Mouse (Mus musculus): ENCODE measurements around the gene Alkbh1. TPM values are rescaled to one million over a fixed set of nuclear protein-coding genes. Genes with fewer than 3 reads are reported as not detected.

Alkbh1 gene
- polyA plus RNA-seq, 1 experiment from 2014 or later = 15.2 TPM

DNA sequence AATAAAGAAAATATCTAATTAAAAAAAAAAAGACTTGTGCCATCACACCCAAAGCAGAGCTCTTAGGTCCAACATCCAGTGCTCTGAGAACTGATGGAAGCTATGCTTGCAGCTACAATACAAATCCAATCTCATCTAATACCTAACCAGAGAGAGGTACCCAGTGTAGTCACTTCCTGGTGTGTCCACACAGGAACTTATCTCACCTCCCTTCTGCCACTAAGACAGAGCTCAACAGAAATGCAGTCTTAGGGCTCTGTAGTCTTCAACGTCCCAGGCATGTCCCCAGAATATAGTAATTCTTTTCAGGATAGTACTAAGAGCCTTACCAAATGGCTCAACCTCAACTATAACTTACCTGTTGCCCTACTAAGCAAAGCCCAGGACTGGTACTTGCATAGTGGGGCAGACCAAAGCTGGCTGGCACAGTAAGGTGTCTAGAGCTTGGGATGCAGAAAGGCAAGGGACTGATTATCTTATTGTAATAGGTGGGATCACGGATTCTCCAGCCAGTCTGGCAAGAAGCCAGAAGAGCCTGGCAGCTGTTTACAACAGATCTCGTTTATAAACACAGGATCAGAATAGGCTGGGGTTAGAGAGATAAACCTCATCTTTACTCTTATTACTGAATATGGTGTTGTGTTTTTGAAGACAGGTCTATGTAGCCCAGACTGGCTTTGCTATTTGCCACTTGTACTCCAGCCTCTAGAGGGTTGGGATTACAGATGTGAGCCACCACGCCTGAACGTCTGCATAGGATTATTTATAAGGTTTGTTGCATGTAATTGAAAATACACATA is 21.9 kb downstream of the Alkbh1 start:
- no peaks in the 10 kb centered on the region for H3K9me3 ChIP-seq (ENCODE audit: low read length)
- 64% methylated on average over 5 of the region's 5 CpGs for WGBS
- no peak overlapping the region for H3K4me2 ChIP-seq (replicated peaks; ENCODE audit: low read depth, low read length)
- no peak overlapping the region for H3K4me3 ChIP-seq (ENCODE audit: low read depth, low read length)
- DNase-seq (ENCODE audit: low spot score) (no peak), ATAC-seq (no peak)
- H3K27me3 ChIP-seq (replicated peaks; ENCODE audit: insufficient read depth, low read length) = no peaks in the 10 kb centered on the region
- H3K4me1 ChIP-seq (ENCODE audit: insufficient read depth, low read depth, low read length) = no peaks in the 10 kb centered on the region
- no peak overlapping the region for H3K9ac ChIP-seq (replicated peaks; ENCODE audit: low read depth)
- H3K36me3 ChIP-seq (ENCODE audit: insufficient read depth, low read length) = no peaks in the 10 kb centered on the region; the same call in 1 of the 2 replicates
- H3K27ac ChIP-seq (ENCODE audit: low read length) = no peak overlapping the region
- no peak for TF ChIP-seq CTCF (IDR thresholded peaks at IDR 0.05)
- TF ChIP-seq EP300 (IDR thresholded peaks at IDR 0.05) = no peak

DNA sequence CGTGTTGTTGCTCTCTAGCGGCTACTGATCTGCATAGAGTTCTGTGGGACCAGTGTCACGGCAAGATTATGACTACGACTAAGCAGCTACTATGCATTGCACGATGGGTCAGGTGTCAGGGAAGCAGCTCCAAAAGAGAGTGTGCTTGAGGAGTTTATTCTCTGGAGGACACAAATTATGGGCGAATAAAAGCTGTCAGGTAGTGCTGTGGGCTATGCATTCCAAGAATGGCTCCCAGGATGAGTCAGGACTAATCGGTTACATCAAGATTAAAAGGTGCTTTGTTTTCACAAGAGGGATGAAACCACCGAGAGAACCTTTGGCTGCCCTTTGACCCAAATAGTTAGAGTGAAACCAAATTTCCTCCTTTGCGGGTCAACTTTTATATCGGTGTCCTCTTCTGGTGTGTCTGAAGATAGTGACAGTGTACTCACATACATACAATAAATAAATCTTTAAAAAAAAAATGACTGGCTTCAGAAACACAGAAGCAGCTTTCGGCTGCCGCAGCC is 23.8 kb downstream of the Alkbh1 start:
- H3K9ac ChIP-seq (replicated peaks; ENCODE audit: low read depth) = no peak overlapping the region
- DNase-seq (ENCODE audit: low spot score) = no peak
- no peaks in the 10 kb centered on the region for H3K27me3 ChIP-seq (replicated peaks; ENCODE audit: insufficient read depth, low read length)
- WGBS = 53% methylated on average over 12 of the region's 12 CpGs
- no peaks in the 10 kb centered on the region for H3K9me3 ChIP-seq (ENCODE audit: low read length)
- H3K4me2 ChIP-seq (replicated peaks; ENCODE audit: low read depth, low read length) = no peak overlapping the region
- TF ChIP-seq CTCF (IDR thresholded peaks at IDR 0.05) (no peak), EP300 (IDR thresholded peaks at IDR 0.05) (no peak)
- no peak overlapping the region for H3K4me3 ChIP-seq (ENCODE audit: low read depth, low read length)
- no peaks in the 10 kb centered on the region for H3K4me1 ChIP-seq (ENCODE audit: insufficient read depth, low read depth, low read length)
- no peaks in the 10 kb centered on the region for H3K36me3 ChIP-seq (ENCODE audit: insufficient read depth, low read length)
- no peak overlapping the region for H3K27ac ChIP-seq (ENCODE audit: low read length)
- ATAC-seq = no peak

DNA sequence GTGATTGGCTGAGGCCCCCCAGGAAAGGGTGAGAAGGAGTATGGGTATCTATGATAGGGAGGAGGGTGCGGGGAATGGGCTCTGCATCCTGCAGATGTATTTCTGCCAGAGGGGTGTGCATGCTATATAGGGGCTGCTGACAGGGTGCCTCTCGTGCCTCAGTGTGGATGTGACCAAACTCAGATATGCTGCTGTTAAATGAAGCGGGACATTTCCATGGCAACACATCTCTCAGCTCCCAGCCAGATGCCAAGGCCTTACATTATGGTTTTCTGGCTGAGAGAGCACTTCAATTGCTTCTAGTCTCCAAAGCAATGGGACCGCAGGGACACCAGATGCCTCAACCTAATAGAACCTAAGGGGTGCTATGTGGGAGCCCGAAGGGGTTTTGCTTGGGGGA is 24.9 kb downstream of the Alkbh1 start:
- DNase-seq (ENCODE audit: low spot score) (no peak), ATAC-seq (no peak)
- Histone ChIP-seq H3K4me2 (replicated peaks; ENCODE audit: low read depth, low read length) (no peak overlapping the region), H3K4me1 (ENCODE audit: insufficient read depth, low read depth, low read length) (no peaks in the 10 kb centered on the region), H3K27ac (ENCODE audit: low read length) (no peak overlapping the region), H3K9ac (replicated peaks; ENCODE audit: low read depth) (no peak overlapping the region), H3K4me3 (ENCODE audit: low read depth, low read length) (no peak overlapping the region), H3K27me3 (replicated peaks; ENCODE audit: insufficient read depth, low read length) (no peaks in the 10 kb centered on the region), H3K36me3 (ENCODE audit: insufficient read depth, low read length) (no peaks in the 10 kb centered on the region), H3K9me3 (ENCODE audit: low read length) (no peaks in the 10 kb centered on the region)
- 67% methylated on average over 5 of the region's 5 CpGs for WGBS
- TF ChIP-seq EP300 (IDR thresholded peaks at IDR 0.05) = no peak
- no peak for TF ChIP-seq CTCF (IDR thresholded peaks at IDR 0.05)

DNA sequence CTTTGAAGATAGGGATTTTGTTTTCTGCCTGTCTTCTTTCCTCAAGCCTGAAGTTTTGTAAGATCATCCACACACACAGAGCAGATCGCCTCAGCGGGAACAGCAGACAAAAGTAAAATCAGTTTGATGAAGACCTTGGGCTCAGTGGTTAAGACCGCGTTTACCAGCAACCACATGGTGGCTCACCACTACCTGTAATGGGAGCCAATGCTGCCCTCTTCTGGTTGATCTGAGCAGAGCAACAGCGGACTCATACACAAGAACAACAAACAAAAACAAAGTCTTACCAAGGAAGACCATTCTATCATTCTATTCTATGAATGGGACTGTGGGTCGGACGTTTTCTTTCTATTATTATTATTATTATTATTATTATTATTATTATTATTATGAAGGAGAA is 27.1 kb downstream of the Alkbh1 start:
- H3K9me3 ChIP-seq (ENCODE audit: low read length) = no peaks in the 10 kb centered on the region
- H3K4me3 ChIP-seq (ENCODE audit: low read depth, low read length) = no peak overlapping the region
- peak; percentile 76 for DNase-seq (ENCODE audit: low spot score)
- 28% methylated on average over 7 of the region's 7 CpGs for WGBS
- no peaks in the 10 kb centered on the region for H3K27me3 ChIP-seq (replicated peaks; ENCODE audit: insufficient read depth, low read length)
- peak; percentile 62 for ATAC-seq
- TF ChIP-seq EP300 (IDR thresholded peaks at IDR 0.05) = no peak
- peak; percentile 90 for TF ChIP-seq CTCF (IDR thresholded peaks at IDR 0.05)
- H3K4me1 ChIP-seq (ENCODE audit: insufficient read depth, low read depth, low read length) = no peaks in the 10 kb centered on the region
- no peak overlapping the region for H3K9ac ChIP-seq (replicated peaks; ENCODE audit: low read depth)
- H3K27ac ChIP-seq (ENCODE audit: low read length) = no peak overlapping the region
- no peak overlapping the region for H3K4me2 ChIP-seq (replicated peaks; ENCODE audit: low read depth, low read length)
- no peaks in the 10 kb centered on the region for H3K36me3 ChIP-seq (ENCODE audit: insufficient read depth, low read length)

DNA sequence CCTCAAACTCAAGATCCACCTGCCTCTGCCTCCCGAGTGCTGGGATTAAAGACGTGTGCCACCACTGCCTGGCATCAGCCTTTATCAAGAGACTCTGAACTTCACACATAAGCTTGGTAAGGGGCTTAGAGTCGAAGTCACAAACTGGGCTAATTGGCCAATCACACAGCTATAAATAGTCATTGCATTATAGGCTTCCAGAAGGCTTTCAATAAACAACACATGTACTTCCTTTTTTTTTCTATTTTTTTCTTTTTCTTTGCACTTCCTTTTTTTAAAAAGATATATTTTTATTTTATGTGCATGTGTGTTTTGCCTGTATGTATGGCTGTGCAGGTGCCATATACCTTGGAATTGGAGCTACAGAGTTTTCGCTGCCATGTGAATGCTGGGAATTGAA is 28.5 kb downstream of the Alkbh1 start:
- 66% methylated on average over 4 of the region's 4 CpGs for WGBS

DNA sequence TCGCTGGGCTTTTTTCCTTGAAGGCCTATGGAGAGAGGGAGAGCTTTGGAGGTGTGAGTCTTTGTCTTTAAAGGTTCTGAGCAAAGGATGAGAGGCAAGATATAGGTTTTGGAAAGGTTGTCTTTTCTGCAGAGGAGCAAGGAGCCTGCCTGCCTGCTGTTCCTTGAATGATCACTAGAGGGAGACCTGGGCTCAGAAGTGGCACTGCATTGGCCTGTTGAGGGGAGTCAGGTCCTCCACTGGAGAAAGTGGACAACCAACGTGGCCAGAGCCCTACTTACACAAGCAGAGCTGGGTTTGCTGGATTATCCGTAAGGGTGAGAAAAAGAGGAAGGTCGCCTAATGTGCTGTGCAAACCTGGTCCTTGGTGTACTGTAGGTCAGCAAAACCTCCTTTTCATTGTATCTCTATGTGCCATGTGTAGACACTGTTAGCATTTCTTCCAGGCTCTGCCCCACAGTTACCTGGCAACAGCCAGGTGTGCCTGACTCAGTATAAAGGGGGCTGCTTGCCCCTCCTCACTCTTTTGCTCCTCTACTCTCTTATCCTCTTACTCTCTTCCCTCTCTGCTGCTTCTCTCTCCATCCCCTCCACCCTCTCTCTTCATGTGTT is 30.5 kb downstream of the Alkbh1 start:
- TF ChIP-seq CTCF (IDR thresholded peaks at IDR 0.05) (peak; percentile 93), EP300 (IDR thresholded peaks at IDR 0.05) (no peak)
- ATAC-seq = peak; percentile 47

More for the DNA sequence above, 28.5 kb downstream of the Alkbh1 start:
- Histone ChIP-seq H3K27me3 (replicated peaks; ENCODE audit: insufficient read depth, low read length) (no peaks in the 10 kb centered on the region), H3K36me3 (ENCODE audit: insufficient read depth, low read length) (no peaks in the 10 kb centered on the region), H3K4me3 (ENCODE audit: low read depth, low read length) (no peak overlapping the region), H3K4me1 (ENCODE audit: insufficient read depth, low read depth, low read length) (no peaks in the 10 kb centered on the region), H3K9ac (replicated peaks; ENCODE audit: low read depth) (no peak overlapping the region), H3K9me3 (ENCODE audit: low read length) (no peaks in the 10 kb centered on the region), H3K4me2 (replicated peaks; ENCODE audit: low read depth, low read length) (no peak overlapping the region), H3K27ac (ENCODE audit: low read length) (no peak overlapping the region)
- DNase-seq (ENCODE audit: low spot score) = no peak
- TF ChIP-seq EP300 (IDR thresholded peaks at IDR 0.05) (no peak), CTCF (IDR thresholded peaks at IDR 0.05) (no peak)
- ATAC-seq = no peak

More for the DNA sequence above, 30.5 kb downstream of the Alkbh1 start:
- DNase-seq (ENCODE audit: low spot score) = peak; percentile 78
- Histone ChIP-seq H3K9ac (replicated peaks; ENCODE audit: low read depth) (no peak overlapping the region), H3K36me3 (ENCODE audit: insufficient read depth, low read length) (no peaks in the 10 kb centered on the region), H3K4me1 (ENCODE audit: insufficient read depth, low read depth, low read length) (peaks cover 8% of the 10 kb centered on the region; the same call in 1 of the 2 replicates), H3K27me3 (replicated peaks; ENCODE audit: insufficient read depth, low read length) (no peaks in the 10 kb centered on the region), H3K9me3 (ENCODE audit: low read length) (no peaks in the 10 kb centered on the region), H3K4me2 (replicated peaks; ENCODE audit: low read depth, low read length) (no peak overlapping the region), H3K4me3 (ENCODE audit: low read depth, low read length) (no peak overlapping the region), H3K27ac (ENCODE audit: low read length) (no peak overlapping the region)
- WGBS = 19% methylated on average over 4 of the region's 4 CpGs
